ENCODE assay signal across 8 mouse cellular contexts in genomic region chr2:157134479-157134931, GRCm38 (mm10). TPM values are rescaled to one million over a fixed set of nuclear protein-coding genes. Genes with fewer than 3 reads are reported as not detected.
DNase-seq lines count a peak whose midpoint lies in the region; ATAC-seq and TF ChIP-seq lines count a peak whose summit lies in the region.

No protein-coding gene starts in this region.

- no peak for TF ChIP-seq CTCF in liver, postnatal 0 days (IDR thresholded peaks at IDR 0.05; ENCODE audit: low read depth)

- ATAC-seq in embryonic facial prominence, embryonic 15.5 days (ENCODE audit: insufficient number of reproducible peaks, low FRiP score, low TSS enrichment, low read depth): no peak
- peak; percentile 80 for ATAC-seq in hindbrain, embryonic 11.5 days (ENCODE audit: low FRiP score)
- ATAC-seq in liver, postnatal 0 days: peak; percentile 52

- no peaks in the 10 kb centered on the region for H3K36me3 ChIP-seq in embryonic facial prominence, embryonic 15.5 days
- no peaks in the 10 kb centered on the region for H3K36me3 ChIP-seq in hindbrain, embryonic 11.5 days (ENCODE audit: control insufficient read depth, insufficient read depth, low read length)
- 0 out of 2 replicates have a peak, but pooled peaks cover 3% of the 10 kb centered on the region for H3K36me3 ChIP-seq in liver, postnatal 0 days (replicated peaks; ENCODE audit: insufficient read depth, low read length)
- no peaks in the 10 kb centered on the region; the same call in 1 of the 2 replicates for H3K36me3 ChIP-seq in splenic B cell, adult 2 months (ENCODE audit: control insufficient read depth, insufficient read depth, low read length, poor library complexity, severe bottlenecking)

- DNase-seq in embryo, embryonic 10.5 days (ENCODE audit: low spot score): peak; percentile 49
- DNase-seq in embryo, embryonic 9.5 days (ENCODE audit: extremely low spot score): no peak
- DNase-seq in CD4-positive helper T cell, adult 2 months (ENCODE audit: low read depth, low spot score): peak; percentile 64
- no peak for DNase-seq in hindbrain, embryonic 11.5 days (ENCODE audit: low spot score)
- no peak for DNase-seq in liver, postnatal 0 days
- peak; percentile 41 for DNase-seq in splenic B cell, adult 2 months (ENCODE audit: low read depth, low spot score)
- no peak for DNase-seq in layer of hippocampus, postnatal 14 days (ENCODE audit: low spot score in 2 of 2)

- H3K4me2 ChIP-seq in embryonic facial prominence, embryonic 15.5 days (replicated peaks): peak overlapping the region; percentile 87
- peak overlapping the region; percentile 73 for H3K4me2 ChIP-seq in hindbrain, embryonic 11.5 days (replicated peaks; ENCODE audit: low read depth, low read length)
- H3K4me2 ChIP-seq in liver, postnatal 0 days (ENCODE audit: low read depth, low read length): peak overlapping the region; percentile 78

- H3K4me3 ChIP-seq in embryonic facial prominence, embryonic 15.5 days (replicated peaks): peak overlapping the region; percentile 74
- H3K4me3 ChIP-seq in hindbrain, embryonic 11.5 days (ENCODE audit: low read depth, low read length): peak overlapping the region; percentile 55
- peak overlapping the region; percentile 84 for H3K4me3 ChIP-seq in liver, postnatal 0 days (ENCODE audit: low read depth, low read length)

- TF ChIP-seq EP300 in liver, postnatal 0 days (IDR thresholded peaks at IDR 0.05; ENCODE audit: low read depth): no peak

- no peaks in the 10 kb centered on the region for H3K27me3 ChIP-seq in embryonic facial prominence, embryonic 15.5 days
- H3K27me3 ChIP-seq in hindbrain, embryonic 11.5 days (ENCODE audit: control insufficient read depth, insufficient read depth, low read length): no peaks in the 10 kb centered on the region
- no peaks in the 10 kb centered on the region for H3K27me3 ChIP-seq in liver, postnatal 0 days (ENCODE audit: insufficient read depth, low read length)
- no peaks in the 10 kb centered on the region for H3K27me3 ChIP-seq in splenic B cell, adult 2 months (ENCODE audit: control insufficient read depth, insufficient read depth, low read length, poor library complexity, severe bottlenecking)

- peak overlapping the region; percentile 68 for H3K9ac ChIP-seq in embryonic facial prominence, embryonic 15.5 days
- peak overlapping the region; percentile 59 for H3K9ac ChIP-seq in hindbrain, embryonic 11.5 days (ENCODE audit: low read depth, low read length)
- peak overlapping the region; percentile 88 for H3K9ac ChIP-seq in liver, postnatal 0 days (replicated peaks)

- peak overlapping the region; percentile 84 for H3K27ac ChIP-seq in embryonic facial prominence, embryonic 15.5 days (replicated peaks)
- H3K27ac ChIP-seq in hindbrain, embryonic 11.5 days (ENCODE audit: low read depth, low read length): no peak overlapping the region
- H3K27ac ChIP-seq in liver, postnatal 0 days (ENCODE audit: low read depth): peak overlapping the region; percentile 92

- H3K9me3 ChIP-seq in embryonic facial prominence, embryonic 15.5 days (replicated peaks): no peaks in the 10 kb centered on the region
- H3K9me3 ChIP-seq in hindbrain, embryonic 11.5 days (ENCODE audit: control insufficient read depth, low read length): no peaks in the 10 kb centered on the region
- no peaks in the 10 kb centered on the region for H3K9me3 ChIP-seq in liver, postnatal 0 days (ENCODE audit: low read length)

- H3K4me1 ChIP-seq in embryonic facial prominence, embryonic 15.5 days: peaks cover 10% of the 10 kb centered on the region
- no peaks in the 10 kb centered on the region for H3K4me1 ChIP-seq in hindbrain, embryonic 11.5 days (replicated peaks; ENCODE audit: control insufficient read depth, insufficient read depth, low read length)
- H3K4me1 ChIP-seq in liver, postnatal 0 days (ENCODE audit: insufficient read depth): peaks cover 32% of the 10 kb centered on the region

- WGBS in embryonic facial prominence, embryonic 15.5 days: under 1% methylated on average over 25 of the region's 25 CpGs
- under 1% methylated on average over 25 of the region's 25 CpGs for WGBS in hindbrain, embryonic 11.5 days
- WGBS in liver, postnatal 0 days (ENCODE audit: insufficient replicate concordance): under 1% methylated on average over 25 of the region's 25 CpGs

RNA-seq across cellular contexts. Expression of gene Samhd1, which starts 0.6 kb away (rescaled TPM):
- polyA plus RNA-seq in embryonic facial prominence, embryonic 15.5 days (2015; fragmentation: Nextera tagmentation; extraction: Ambion mirVana): 22.7 and 24.0 TPM in 2 replicates
- 23.6 and 29.9 TPM in 2 replicates for polyA plus RNA-seq in hindbrain, embryonic 11.5 days (2014; fragmentation: Nextera tagmentation; extraction: Ambion mirVana)
- 16.5 and 17.3 TPM in 2 replicates for polyA plus RNA-seq in liver, postnatal 0 days (2015; fragmentation: Nextera tagmentation; extraction: Ambion mirVana)
- 10 to 100 TPM; 14.3 to 14.5 TPM for total RNA-seq in layer of hippocampus, postnatal 14 days (2021)

RNA-seq across cellular contexts. Expression of gene Tldc2, which starts 47.6 kb away (rescaled TPM):
- polyA plus RNA-seq in embryonic facial prominence, embryonic 15.5 days (2015; fragmentation: Nextera tagmentation; extraction: Ambion mirVana): not detected in 2 replicates
- not detected in 2 replicates for polyA plus RNA-seq in hindbrain, embryonic 11.5 days (2014; fragmentation: Nextera tagmentation; extraction: Ambion mirVana)
- polyA plus RNA-seq in liver, postnatal 0 days (2015; fragmentation: Nextera tagmentation; extraction: Ambion mirVana): not detected in 2 replicates
- not detected for total RNA-seq in layer of hippocampus, postnatal 14 days (2021)

RNA-seq across cellular contexts. Expression of gene Soga1, which starts 55.5 kb away (rescaled TPM):
- polyA plus RNA-seq in embryonic facial prominence, embryonic 15.5 days (2015; fragmentation: Nextera tagmentation; extraction: Ambion mirVana): 3.5 and 4.4 TPM in 2 replicates
- polyA plus RNA-seq in hindbrain, embryonic 11.5 days (2014; fragmentation: Nextera tagmentation; extraction: Ambion mirVana): 7.2 and 9.8 TPM in 2 replicates
- 0.65 and 1.0 TPM in 2 replicates for polyA plus RNA-seq in liver, postnatal 0 days (2015; fragmentation: Nextera tagmentation; extraction: Ambion mirVana)
- 10 to 100 TPM; 63.0 to 66.5 TPM for total RNA-seq in layer of hippocampus, postnatal 14 days (2021)

Comparison
In these comparisons a context has a peak if more than half of its experiments do, and no peak if none do; other contexts are left out.
1. DNase-seq: peak in embryo, embryonic 10.5 days (single experiment), CD4-positive helper T cell, adult 2 months (single experiment) and splenic B cell, adult 2 months (single experiment); none in embryo, embryonic 9.5 days (single experiment), hindbrain, embryonic 11.5 days (single experiment), liver, postnatal 0 days (single experiment) and layer of hippocampus, postnatal 14 days (0 of 2).
2. Peak in every context shown above with its lines, with median percentiles within 50 percentile points of each other: H3K4me2 ChIP-seq, H3K4me3 ChIP-seq and H3K9ac ChIP-seq.